Mouse (Mus musculus): ENCODE data around the gene Calcrl.
"Not testable (repeated sequence)": the region's sequence is repeated elsewhere in the genome, so short reads cannot be mapped to it uniquely, and the experiment has no call there.

The Calcrl gene

DNA sequence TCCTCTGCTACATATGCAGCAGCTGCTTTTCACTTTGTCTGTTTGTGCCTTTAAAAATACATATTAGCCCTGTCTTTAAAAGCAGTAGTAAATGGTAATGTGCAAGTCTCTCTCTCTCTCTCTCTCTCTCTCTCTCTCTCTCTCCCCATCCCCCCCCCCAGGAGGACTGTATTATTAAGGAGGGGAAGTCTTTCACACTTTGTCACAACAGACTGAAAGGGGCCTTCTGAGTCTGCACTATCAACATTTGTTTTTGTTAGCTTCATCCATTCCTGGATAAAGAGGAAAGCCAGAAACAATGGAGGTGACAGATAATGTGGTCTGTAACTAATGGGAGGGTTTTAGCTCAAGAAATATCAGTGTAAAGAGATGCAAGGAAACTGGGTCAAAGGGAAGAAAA is 36.1 kb downstream of the Calcrl start:
- DNase-seq (ENCODE audit: low spot score in 2 of 2): no peak

- DNase-seq (ENCODE audit: low spot score in 2 of 2): not testable (repeated sequence)
These were observed 36.7 kb downstream of the Calcrl start for GRCm38 (mm10) chr2:84388537-84388936.

- no peak for DNase-seq (ENCODE audit: low spot score in 2 of 2)
These were observed 37.2 kb downstream of the Calcrl start for GRCm38 (mm10) chr2:84388023-84388416.

DNA sequence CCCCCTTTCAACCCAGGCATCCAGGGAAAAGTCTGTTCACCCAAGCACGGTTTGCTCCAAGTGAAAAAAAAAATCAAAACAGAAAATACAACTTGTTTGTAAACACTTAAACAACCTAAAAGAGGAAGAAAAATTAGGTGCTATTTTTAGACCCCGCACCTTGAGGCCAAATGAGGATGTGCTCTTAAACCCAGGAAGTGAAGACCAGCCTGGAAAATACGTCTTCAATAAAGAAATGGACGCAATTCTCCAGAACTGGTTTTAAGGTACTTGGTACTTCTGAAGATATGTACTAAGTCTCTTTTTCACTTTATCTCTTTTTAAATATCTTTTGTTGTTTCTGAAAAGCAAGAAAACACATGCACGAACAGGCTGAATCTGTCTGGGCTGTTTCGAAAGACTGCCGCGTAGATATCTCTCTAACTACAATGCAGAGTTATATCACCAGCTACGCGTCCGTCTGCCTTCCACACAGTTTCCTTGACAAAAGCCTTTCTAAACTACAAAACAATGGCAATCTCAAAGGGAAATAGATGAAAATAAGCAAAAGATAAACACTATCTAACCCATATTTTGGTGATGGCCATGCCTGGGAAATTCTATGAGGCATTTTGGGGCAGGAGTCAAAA is 37.7 kb downstream of the Calcrl start:
- no peak for DNase-seq (ENCODE audit: low spot score in 2 of 2)

GRCm38 (mm10) chr2:84386563-84387393 is 38.4 kb downstream of the Calcrl start:
- DNase-seq (ENCODE audit: low spot score in 2 of 2): no peak

GRCm38 (mm10) chr2:84384911-84385693 is 40.1 kb downstream of the Calcrl start:
- no peak for DNase-seq (ENCODE audit: low spot score in 2 of 2)

DNA sequence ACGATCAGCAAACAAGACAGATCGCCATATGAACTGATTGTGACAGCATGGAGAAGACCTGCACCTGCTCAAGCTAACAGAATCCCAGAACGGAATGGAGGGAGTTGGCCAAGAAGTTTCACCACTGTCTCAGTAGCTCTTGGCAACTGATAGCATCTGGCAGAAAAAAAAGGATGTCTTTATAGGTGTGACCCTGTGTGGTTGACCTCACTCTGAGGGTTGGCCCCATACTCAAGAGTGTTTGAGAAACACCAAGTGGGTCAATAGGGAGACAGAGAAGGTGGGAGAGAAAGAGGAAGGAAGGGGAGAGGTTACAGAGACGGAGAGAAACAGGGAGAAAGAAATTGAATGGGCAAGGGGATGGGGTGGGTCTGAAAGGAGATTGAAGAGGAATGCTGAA is 41.4 kb downstream of the Calcrl start:
- no peak for DNase-seq (ENCODE audit: low spot score in 2 of 2)

GRCm38 (mm10) chr2:84382556-84382955 is 42.7 kb downstream of the Calcrl start:
- no peak for DNase-seq (ENCODE audit: low spot score in 2 of 2)

DNA sequence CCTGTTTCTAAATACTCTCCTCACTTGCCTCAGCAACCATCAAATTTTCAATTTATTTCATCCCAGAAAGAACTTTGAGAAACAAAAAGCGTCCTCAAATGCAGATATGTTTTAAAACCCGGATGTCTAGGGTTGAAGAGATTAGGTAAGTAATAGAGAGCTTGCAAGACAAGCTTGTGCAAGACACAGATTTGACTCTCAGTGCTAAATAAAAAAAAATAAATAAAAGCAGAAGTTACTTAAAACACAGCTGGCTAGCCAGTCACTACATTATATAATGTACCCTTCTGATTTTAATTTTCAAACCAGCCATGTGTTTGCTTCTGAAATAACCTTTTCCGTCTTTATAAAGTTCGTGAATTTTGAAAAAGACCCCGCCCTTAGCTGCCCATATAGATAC is 43.2 kb downstream of the Calcrl start:
- DNase-seq (ENCODE audit: low spot score in 2 of 2): no peak

- DNase-seq (ENCODE audit: low spot score in 2 of 2): peak in 1 of 2 experiments; percentile 30
These were observed 44.4 kb downstream of the Calcrl start for GRCm38 (mm10) chr2:84380816-84381215.

DNA sequence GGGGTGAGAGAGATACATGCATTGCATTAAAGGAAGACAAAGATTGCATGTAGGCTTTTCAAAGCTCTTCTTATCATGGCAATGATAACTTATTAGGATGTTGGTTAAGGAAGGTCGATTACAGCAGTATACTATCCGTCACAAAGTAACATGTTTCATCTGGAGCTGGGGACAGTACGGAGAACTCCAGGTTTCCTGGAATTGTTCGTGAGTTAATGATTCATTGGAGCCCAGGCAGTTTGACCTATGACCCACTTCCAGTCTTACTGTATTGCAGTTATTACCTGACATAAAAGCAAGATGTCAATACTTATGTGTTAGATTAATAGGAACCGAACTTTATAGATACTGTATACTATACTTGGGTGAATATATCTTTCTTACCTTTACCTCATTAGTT is 46.5 kb downstream of the Calcrl start:
- no peak for DNase-seq (ENCODE audit: low spot score in 2 of 2)

DNA sequence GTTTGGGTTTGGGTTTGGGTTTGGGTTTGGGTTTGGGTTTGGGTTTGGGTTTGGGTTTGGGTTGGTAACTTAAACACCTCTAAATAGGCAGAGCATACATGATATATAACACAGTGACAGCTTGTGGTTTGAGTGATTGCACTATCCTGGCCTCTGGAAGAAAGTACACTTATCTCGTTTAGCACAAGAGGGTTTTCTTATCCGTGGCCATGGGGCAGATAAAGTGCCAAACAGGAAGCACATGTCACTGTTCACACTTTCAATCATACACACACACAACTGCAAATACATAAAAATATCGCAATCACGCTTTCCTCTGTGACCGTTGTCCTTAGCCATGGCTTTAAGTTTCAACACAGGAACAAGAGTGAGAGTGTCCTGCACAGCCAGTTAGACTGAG is 56.0 kb downstream of the Calcrl start:
- no peak for DNase-seq (ENCODE audit: low spot score in 2 of 2)

DNA sequence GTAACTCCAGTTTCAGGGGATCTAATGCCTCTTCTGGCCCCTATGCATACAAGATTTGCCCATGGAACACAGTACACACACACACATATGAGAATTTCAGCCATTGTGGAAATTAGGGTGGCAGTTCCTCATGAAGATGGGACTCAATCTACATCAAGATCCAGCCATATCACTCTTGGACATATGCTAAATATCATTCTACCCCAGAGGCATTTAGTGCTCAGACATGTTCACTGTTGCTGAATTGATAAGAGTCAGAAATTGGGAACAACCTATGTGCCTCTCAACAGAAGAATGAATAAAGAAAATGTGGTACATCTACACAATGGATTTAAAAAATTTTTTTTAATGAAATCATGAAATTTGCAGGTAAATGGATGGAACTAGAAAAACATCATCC is 58.5 kb downstream of the Calcrl start:
- no peak for DNase-seq (ENCODE audit: low spot score in 2 of 2)

- DNase-seq (ENCODE audit: low spot score in 2 of 2): no peak
These were observed 59.9 kb downstream of the Calcrl start for GRCm38 (mm10) chr2:84365266-84365665.

GRCm38 (mm10) chr2:84362779-84363719 is 62.2 kb downstream of the Calcrl start:
- DNase-seq (ENCODE audit: low spot score in 2 of 2): no peak

- DNase-seq (ENCODE audit: low spot score in 2 of 2): no peak
These were observed 66.4 kb downstream of the Calcrl start for GRCm38 (mm10) chr2:84358690-84359343.

DNA sequence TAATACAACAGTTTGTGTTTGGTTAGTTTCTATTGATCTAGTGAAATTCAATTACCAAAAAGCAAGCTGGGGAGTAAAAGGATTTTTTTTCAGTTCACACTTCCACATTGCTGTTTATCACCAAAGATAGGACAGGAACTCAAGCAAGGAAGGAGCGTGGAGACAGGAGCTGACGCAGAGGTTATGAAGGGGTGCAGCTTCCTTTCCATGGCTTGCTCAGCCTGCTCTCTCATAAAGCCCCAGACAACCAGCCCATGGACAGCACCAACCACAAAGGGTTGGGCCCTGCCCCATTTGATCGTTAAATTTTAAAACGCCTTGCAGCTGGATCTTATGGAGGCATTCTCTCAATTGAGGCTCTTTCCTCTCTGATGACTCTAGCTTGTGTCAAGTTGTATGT is 69.9 kb downstream of the Calcrl start:
- DNase-seq (ENCODE audit: low spot score in 2 of 2): no peak

GRCm38 (mm10) chr2:84347376-84347775 is 77.8 kb downstream of the Calcrl start:
- no peak for DNase-seq (ENCODE audit: low spot score in 2 of 2)

DNA sequence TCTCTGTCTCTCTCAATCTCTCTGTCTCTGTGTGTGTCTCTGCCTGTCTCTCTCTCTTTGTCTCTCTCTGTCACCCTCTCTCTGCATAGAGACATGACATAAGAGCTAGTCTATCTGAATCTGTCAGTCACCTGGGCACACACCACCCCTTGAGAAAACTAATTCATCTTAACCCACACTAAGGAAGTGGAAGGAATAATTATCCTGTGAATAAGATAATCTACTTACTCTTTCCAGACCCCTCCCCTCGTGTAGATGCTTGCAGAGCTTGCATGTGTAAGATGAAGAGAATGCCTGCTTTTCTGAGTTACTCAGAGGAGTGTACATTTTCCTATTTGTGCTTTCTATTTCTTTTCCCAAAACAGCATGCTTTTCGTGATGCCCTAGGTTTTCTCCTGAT is 81.5 kb downstream of the Calcrl start:
- no peak for DNase-seq (ENCODE audit: low spot score in 2 of 2)

DNA sequence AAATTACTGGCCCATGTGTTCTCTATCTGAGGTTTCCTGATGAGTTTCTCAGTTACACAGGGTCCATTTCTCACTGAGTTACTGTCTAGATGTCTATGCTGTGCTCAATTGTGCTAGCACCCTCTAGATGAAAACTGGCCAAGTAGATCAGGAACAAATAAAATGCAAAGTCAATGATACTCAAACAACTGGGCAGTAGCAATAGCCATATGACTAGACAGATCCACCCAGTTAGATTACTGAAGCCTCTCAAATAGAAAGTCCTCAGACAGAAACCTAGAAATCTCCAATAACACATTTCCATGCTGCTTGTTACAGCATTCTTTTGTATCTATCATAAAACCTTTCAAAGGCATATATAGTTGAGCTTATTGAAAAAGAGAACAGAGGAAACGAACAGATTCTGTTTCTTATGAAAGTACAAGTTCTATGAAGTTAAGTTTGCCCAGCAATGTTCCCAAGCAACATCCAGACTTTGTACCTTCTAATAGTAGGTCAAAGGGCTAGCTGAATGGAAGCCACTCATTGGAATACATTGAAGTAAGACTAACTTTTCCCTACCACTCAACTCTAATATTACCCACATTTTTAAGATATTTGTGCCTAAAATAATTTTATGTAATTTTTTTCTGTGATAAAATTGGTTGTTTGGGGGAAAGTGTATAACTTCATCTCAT is 87.3 kb downstream of the Calcrl start:
- DNase-seq (ENCODE audit: low spot score in 2 of 2): no peak

Data from urinary bladder, postnatal 36 days (tissue).